Mouse (Mus musculus) E14TG2a.4 (cell line): ENCODE results near the gene Scmh1.

Source experiments
- CTCF ChIP-seq: conservative IDR thresholded peaks from 2 replicates; pipeline ENCODE4 v1.5.1; 2014; ENCODE audit warnings: low read length
- NANOG ChIP-seq: IDR thresholded peaks from 2 replicates; pipeline ENCODE4 v1.6.1; 2014; ENCODE audit warnings: borderline replicate concordance, low read length, mixed read lengths
- POU5F1 ChIP-seq: IDR thresholded peaks from 2 replicates; pipeline ENCODE4 v1.6.1; 2014; ENCODE audit warnings: low read length, borderline replicate concordance

DNA sequence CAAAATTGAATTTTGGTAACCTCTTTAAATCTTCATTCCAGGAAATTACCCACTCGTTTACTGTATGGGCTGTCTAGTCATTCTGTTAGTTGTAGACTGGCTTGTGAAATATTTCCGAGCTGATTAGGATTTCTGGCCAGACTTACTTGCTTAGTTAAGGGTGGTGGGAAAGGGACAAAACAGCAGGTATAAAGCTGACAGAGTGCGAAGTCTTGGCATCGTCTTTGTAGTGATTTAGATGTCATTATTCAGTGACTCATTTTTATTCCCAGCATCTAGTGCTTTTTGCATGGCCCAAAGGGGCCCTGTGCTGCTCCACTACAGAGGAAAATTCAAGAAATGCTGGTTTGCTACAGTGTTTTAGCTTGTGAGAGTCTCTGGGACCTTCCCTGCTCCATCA is 56.7 kb downstream of the Scmh1 start:
- no peak for TF ChIP-seq POU5F1
- TF ChIP-seq CTCF, result no peak
- no peak for TF ChIP-seq NANOG
